Mouse (Mus musculus) ovary, postnatal 36 days (tissue): ENCODE results near the gene 1700029J07Rik.

ENCODE experiments used
- DNase-seq: peaks from one replicate; pipeline ENCODE4 v3.0.0; 2022; ENCODE audit warnings: low spot score, mixed read lengths

Gene 1700029J07Rik

DNA sequence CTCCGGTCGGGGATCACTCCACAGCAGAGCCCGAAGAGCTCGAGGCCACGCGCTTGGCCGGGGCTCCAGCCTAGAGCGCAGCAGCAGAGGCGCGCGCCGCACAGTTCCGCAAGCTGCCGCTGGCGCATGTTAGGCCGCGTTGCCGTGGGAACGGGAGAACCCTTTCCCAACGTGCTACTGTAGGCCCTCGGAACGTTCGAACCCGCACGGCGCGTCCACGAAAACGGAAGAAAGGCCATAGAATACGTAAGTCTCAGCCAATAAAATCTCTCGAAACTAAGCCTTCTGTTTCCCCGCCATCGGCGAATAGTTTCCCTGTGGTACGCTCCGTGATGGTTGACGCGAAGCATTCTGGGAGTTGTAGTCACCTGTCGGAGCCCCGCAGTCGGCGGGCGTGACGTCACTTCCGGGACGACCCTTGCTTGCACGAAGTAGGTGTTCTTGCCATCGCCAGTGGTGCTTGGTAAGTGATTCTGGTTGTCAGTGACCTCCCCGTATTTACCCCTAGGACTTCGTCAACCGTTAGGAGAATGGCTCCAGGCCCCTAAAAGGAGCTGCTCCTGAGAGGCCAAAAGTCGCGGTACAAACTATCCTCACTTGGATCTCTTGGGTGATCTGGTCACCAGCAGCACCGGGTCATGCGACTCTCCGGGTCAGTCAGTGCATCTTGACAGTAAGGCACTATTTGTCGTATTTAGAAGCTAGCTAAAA, at the start of gene 1700029J07Rik, which contains the start of gene Ufsp2:
Gene 1700029J07Rik, minus strand, starts transcription at position 127 of the 711 bp plus-strand sequence.
Gene Ufsp2, plus strand, starts transcription at position 403 of the 711 bp plus-strand sequence.
- peak; percentile 93 for DNase-seq

DNA sequence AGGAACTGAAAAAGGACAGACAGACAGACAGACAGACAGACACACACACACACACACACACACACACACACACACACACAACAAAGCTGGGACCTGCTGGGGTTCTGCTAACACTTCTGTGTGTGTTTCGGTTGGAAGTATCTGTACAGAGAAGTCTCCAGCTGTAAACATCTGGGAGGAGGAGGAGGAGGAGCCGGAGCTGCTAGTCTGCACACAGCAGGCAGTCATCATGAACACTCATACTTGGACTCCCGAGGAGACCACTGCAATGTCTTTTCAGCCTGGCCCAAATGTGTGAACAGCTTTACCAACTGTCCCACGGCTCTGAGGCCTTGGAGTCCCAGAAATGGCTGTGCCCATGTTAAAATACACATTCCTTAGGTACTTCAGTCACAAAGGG, 49.3 kb upstream of the 1700029J07Rik start:
- no peak for DNase-seq

DNA sequence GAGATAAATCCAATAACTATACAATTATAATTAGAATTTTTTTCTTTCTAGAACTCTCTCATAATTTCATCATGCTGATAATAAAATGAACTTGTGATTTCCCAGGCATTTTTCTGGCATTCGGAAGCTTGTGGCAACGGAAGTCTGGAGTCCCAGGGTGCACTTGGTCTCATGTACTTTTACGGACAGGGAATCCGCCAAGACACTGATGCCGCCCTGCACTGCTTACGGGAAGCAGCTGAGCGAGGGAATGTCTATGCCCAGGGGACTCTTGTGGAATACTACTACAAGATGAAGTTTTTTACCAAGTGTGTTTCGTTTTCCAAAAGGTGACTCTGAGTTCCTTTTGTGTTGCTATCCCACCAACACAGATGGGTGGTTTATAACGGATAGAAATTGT, 47.7 kb upstream of the 1700029J07Rik start:
- DNase-seq = no peak

- DNase-seq = no peak
These were observed 47.2 kb upstream of the 1700029J07Rik start for GRCm38 (mm10) chr8:46022203-46022602.

DNA sequence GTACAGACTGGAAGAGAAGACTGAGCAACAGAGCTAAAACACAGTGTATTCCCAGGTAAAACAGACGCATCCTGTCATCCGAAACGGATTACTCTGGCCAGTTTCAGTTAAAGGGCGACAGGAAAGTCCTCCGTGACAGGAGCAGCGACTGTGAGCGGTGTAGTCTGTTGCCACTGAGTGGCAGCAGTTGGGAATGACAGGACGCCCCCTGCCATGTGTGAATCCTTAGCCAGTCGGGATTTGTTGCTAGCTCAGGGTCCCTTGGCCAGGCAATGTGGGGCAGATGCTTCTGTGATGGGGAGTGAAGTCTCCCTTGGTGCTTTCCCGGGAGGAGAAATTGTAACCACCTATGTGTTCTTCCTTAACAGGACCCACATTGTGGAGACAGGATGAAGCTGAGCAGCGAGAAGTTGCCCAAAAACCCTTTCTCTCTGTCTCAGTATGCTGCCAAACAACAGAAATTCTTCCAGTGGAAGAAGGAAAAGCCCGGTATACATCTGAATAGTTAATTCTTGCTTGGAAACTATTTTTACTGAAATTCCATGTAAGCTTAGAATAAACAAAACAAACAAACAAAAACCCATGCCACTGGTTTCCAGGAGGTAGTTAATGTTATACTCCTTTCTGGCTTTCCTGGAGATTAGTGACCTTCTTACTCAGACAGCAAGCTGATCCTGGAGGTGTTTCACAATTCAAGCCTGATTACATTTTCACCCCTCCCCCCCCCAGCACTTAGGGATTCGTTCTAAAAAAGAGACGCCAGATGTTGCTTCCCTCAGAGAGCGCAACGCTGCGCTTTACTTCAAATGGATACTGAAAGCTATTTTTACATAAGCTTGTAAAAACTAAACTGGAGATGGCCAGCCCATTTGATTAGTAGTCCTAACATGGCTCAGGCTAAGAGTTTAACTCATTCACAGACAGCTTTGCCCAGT, 36.0 kb upstream of the 1700029J07Rik start:
- no peak for DNase-seq

DNA sequence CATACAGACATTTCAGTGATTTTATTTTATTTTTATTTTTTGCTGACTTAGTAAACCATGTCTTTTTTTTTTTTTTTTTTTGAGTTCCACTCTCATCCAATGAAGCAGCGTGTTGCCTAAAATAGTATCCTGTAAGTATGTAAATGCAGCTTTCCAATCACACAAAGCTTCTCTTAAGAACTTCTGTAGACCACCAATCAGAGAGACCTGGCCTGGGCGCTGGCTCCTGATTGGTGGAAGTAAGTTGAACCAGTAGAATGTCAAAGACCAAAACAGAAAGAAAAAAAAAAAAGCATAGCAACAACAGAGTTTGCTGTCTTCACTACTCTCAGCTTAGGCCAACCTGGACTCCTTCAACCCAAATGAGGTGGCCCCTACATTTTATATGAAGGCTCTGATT, 35.3 kb upstream of the 1700029J07Rik start:
- DNase-seq = no peak

GRCm38 (mm10) chr8:46007050-46007672, 32.1 kb upstream of the 1700029J07Rik start:
- no peak for DNase-seq

DNA sequence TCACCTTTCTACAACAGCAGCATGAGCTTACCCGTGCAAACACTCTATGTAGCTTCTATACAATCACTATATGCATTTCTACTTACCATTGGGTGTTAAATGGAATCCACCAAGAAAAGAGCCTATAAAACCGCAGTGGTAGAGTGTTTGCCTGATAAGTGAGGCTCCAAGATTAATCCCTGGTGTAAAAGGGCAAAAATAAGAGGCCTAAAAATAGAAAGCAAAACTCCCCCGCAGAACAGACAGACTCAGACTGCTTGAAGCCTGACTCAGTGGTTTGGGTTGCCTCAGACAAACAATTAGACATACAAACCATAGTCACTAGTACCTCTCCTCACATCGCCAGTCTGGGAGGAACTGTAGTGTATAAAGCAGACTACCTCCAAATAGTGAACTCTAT, 30.5 kb upstream of the 1700029J07Rik start, which contains the start of gene Ankrd37:
Gene Ankrd37, minus strand, starts transcription at position 112 of the 400 bp plus-strand sequence.
- no peak for DNase-seq

GRCm38 (mm10) chr8:45999784-46000705, 25.0 kb upstream of the 1700029J07Rik start:
- DNase-seq = peak; percentile 99

GRCm38 (mm10) chr8:45999138-45999783, 24.2 kb upstream of the 1700029J07Rik start, which contains the start of gene Lrp2bp:
Gene Lrp2bp (plus strand): TSS chr8:45999303.
- no peak for DNase-seq

DNA sequence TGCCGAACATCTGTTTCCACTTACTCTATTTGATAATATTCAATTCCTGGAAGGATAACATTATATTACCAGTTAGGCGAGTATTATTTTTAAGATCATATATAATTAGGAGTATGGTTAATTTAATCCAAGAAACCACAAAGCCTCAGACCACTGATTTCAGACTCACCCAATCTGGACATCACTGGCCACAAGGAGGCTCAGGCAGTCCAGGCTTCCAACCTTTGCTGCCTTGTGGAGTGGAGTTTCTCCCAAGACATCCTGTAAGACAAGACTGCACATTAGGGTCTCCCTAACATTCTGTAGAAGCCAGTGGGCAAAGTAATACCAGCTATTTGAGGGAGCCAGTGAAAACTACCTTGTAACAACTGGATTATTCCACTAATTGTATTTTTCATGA, 23.2 kb upstream of the 1700029J07Rik start:
- DNase-seq = no peak

GRCm38 (mm10) chr8:45995576-45995975, 20.5 kb upstream of the 1700029J07Rik start:
- no peak for DNase-seq

GRCm38 (mm10) chr8:45994111-45994510, 19.1 kb upstream of the 1700029J07Rik start:
- no peak for DNase-seq

- DNase-seq = no peak
These were observed 15.7 kb upstream of the 1700029J07Rik start for GRCm38 (mm10) chr8:45990631-45991310.

GRCm38 (mm10) chr8:45988189-45988588, 13.1 kb upstream of the 1700029J07Rik start:
- DNase-seq = no peak

GRCm38 (mm10) chr8:45986665-45987064, 11.6 kb upstream of the 1700029J07Rik start:
- no peak for DNase-seq

GRCm38 (mm10) chr8:45975837-45976468, 901 bp upstream of the 1700029J07Rik start:
- no peak for DNase-seq

DNA sequence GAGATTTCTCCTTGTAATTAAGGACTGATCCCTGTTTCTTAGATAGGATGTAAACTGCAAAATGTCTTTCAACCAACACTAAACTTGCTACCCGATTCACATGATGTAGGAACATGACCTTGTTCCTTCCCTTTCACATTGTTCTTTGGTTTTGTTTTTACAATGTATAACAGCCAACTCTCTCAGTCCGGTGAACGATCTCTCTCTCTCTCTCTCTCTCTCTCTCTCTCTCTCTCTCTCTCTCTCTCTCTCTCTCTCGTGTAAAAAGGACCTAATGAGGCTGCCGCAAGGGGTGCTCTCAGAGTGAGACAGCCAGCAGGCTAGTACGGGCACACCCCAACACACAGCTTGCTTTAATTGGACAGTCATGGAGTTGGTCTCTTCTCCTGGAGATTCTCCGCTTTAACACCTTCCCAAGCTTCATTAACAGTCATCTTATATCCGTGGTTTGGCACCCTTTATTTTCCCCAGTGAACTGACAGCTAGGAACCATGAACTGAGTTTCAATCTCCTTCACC, 1.0 kb downstream of the 1700029J07Rik start:
- DNase-seq = no peak

GRCm38 (mm10) chr8:45970894-45971293, 4.2 kb downstream of the 1700029J07Rik start:
- no peak for DNase-seq
